Mouse (Mus musculus) right cerebral cortex, postnatal 10 days (tissue): Measurements from ENCODE around the gene Gtpbp10.

Experiments
- DNase-seq, 2 experiments: peaks; one replicate each; pipeline ENCODE4 v3.0.0; 2021; ENCODE audit warnings: low spot score in 2 of 2

Gene Gtpbp10

DNA sequence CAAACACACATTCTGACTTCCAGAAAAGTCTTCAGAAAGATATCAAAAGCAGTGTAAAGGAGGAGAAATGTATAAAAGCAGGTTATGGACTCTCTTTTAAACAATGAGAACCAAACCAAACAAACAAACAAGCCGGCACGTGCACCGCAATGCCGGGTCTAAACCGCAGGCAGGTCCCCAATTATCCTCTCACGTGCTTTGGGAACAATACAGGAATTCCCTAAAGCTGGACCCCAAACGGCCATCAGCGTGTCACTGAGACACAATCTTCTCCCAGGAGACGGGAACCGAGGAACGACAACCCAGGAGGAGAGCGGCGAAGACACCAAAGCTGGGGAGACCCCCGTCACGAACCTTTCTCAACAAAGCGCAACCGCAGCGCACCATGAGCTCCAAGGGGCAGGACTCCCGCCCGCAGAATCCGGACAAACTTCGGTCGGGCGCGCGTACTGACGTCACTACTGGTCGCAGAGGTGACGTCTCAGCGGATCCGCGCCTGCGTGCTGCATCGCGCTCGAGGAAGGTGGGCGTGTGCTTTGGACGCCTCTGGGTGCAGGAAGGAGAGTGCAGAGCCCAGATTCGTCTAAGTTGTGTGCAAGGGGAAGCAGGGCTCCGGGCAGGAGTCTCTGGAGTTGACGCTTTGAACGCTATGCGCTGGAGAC, at the start of gene Gtpbp10:
TSS of gene Gtpbp10 (minus strand) at position 460 of the 662 bp plus-strand sequence.
- peak; percentile 95 to 96 for DNase-seq

DNA sequence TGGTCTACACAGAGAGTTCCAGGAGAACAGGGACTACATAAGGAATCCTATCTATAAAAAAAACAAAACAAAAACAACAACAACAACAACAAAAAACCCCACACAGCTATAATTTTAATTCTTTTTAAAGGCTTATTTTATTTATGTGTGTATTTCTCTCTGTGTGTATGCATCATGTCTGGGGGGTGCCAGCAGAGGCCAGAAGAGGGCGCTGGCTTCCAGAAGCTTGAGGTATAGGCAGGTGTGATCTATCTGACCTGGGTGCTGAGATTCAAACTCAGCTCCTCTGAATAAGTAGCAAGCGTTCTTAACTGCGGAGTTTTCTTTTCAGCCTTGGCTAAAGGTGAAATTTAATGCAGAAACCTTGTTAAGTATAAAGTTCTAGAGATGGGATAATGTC, 28.3 kb upstream of the Gtpbp10 start:
- no peak for DNase-seq

DNA sequence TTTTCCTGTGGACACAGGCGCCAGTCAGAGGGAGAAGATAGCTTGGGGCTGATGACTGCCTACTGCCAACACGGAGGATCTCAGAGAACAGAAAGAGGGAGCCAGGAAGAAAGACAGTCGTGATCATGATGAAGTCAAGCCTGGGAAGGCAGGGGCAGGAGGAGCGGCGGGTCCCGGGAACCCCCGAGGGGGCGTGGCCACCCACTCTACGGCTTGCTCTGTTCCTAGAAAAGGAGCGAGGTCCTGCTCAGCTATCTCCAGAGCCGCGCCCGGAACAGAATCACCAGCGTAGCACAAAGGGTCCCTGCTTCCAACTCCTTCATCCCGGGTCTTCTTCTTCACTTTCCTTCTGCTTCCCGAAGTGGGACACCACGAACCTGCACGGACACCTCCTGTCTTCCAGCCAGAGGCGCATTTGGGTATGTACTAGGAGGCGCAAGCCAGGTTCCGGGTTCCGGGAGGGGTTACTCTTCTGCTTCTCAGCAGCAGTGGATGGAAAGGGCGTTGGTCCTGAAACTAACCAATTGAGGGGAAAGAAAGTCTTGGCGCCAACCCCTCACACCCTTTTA, 14.5 kb upstream of the Gtpbp10 start, which contains the start of gene Gm8773:
TSS of gene Gm8773 (plus strand) at position 51 of the 569 bp plus-strand sequence.
- peak; percentile 30 to 36 for DNase-seq

DNA sequence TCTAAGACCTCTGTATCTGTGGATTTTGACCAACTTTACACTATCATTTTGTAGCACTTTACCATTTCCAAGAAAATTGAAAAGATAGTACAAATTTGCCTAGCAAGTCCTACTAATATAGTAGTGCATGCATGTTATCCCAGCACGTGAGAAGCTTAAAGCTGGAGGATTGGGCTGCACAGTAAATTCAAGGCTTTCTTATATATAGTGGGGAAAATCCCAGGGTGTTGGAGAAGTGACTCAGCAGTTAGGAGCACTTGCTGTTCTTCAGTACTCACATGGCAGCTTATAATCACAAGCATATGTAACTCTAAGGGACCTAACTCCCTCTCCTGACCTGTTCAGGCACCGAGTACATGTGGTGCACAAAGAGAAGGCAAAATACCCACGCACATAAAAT, 3.1 kb upstream of the Gtpbp10 start:
- DNase-seq, result no peak

DNA sequence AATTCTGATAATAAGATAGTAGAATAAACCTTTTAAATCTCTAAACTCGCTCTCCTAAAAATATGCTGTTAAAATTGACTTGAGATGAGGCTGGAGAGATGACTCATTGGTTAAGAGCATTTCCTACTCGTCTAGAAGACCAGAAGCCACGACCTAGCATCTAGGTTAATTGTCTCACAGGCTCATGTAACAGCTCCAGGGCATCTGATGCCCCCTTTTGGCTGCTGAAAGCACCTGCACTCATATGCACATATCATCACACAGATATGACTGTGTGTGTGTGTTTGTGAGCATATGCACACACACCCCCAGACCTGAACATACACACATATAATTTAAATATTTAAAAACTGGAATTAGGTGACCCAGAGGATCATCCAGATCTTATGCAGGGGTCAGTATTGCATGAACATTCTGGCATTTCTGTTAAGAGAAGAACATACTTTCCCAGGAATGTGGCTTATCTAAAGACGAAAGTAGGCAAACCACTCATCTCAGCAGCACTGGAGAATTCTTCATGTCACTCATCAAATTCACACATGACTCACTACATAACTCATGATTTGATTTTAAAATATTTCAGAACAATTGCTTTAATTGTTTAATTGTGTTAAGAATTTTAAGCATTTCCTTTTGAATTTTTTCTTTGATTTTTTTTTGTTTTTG, 1.8 kb upstream of the Gtpbp10 start:
- DNase-seq, result no peak

DNA sequence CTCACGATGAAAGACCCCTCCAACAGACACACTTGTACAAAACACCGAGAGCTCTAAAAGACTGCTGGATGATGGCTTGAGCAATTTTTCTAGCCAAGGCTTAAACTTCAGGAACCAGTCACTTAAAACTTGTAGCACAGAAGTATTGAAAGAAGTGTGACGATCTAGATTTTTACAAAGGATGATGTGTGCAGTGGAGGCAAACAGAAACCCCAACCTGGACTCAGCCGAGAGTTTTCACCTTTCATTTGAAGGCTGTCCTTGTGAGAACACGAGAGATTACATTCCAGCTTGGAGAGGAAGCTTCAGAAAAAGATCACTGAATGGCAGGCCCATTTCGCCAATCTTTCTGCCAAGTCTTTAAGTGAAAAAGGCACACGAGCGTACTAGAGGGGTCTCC, 460 bp upstream of the Gtpbp10 start:
- no peak for DNase-seq

DNA sequence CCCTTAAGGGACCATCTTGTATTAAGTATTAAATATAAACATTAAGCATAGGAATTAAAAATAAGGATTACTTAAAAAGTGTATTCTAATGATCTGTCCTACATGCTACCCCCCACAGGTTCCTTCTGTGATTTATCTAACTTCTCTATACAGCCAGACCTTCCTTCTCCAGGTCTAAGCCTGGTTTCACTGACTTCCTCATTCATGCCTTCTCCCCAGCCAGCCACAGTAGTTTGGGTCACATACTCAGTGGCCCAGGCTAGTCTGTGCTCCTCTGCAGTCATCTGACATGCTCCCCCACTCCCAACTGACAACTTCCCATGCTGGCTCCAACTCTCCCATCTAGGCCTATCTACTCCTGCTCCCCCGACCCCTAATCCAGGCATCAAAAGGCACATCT, 8.2 kb downstream of the Gtpbp10 start:
- DNase-seq, result no peak

DNA sequence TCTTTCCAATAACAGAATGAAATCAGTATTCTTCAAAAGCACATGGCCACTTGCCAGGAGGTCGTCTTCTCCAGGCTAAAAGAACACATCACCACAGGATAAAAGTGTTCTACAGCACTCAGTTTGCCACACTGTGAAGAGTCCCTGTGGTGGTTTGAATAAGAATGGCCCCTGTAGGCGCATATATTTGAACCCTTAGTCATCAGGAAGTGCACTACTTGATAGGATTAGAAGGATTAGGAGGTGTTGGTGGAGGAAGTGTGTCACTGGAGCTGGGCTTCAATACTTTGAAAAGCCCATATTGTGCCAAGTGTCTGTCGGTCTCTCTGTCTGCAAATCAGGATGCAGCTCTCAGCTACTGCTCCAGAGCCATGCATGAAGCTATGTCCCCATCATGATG, 19.0 kb downstream of the Gtpbp10 start:
- DNase-seq, result no peak

DNA sequence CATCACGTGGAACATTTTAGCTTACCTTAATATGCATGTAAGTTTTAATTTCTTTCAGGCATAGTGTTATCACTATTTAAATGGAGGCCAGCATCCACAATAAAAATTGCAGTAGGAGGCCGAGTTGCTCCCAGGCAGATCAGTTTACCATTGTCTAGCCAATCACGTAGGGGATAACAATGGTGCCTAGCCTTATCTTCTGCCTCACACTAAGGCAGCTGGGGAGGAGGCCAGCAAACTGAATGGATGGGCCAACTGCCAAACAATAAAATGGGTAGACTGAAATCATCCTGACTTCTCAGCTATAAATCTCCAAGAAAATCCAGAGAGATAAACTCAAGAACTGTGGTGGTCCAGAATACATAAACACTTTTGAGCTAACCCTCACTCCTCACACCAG, 19.6 kb downstream of the Gtpbp10 start:
- no peak for DNase-seq

DNA sequence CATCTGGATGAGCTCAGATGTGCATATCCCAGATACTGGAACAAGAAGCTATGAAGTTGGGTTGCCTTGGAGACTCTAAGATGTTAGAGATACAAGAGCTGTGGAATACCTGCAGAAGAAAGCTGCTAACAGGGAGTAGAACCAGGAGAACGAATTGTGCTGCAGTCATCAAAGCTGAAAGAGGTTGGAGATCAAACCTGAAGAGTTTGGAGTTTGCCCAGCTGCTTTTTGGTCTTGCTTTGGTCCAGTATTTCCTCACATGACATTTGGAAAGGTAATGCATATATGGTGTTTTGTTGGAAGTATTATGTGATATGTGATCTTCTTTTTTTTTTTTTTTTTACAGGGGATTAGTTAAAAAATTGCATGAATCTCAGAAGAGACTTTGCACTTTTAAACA, 23.2 kb downstream of the Gtpbp10 start:
- no peak for DNase-seq

DNA sequence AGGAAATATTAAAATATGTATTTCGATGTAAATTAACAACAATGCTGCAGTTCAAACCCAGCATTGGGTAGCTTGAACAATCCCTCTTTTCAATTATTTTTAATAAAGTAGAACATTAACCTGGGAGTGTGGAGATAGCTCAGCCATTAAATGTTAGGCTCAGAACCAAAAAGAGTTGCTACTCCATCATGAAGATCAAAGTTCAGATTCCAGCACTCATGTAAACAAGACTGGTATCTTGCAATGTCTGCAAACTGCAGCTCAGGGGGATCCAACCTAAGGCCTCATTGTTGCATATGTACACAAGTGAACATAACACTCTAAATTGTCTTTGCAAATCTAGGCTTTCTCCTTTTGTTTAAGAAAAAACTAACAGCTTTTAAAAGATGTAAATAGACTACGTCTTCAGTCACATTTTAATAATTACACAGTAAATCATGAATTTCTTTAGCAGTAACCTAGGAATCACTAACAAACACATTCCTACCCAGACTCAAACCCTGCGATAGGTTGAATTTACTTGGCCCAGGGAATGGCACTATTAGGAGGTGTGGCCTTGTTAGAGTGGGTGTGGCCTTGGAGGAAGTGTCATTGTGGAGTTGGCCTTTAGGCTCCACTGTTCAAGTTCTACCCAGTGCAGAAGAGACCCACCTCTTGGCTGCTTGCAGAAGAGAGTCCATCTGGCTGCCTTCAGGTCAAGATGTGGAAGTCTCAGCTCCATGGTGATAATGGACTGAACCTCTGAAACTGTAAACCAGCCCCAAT, 25.5 kb downstream of the Gtpbp10 start:
- no peak for DNase-seq

DNA sequence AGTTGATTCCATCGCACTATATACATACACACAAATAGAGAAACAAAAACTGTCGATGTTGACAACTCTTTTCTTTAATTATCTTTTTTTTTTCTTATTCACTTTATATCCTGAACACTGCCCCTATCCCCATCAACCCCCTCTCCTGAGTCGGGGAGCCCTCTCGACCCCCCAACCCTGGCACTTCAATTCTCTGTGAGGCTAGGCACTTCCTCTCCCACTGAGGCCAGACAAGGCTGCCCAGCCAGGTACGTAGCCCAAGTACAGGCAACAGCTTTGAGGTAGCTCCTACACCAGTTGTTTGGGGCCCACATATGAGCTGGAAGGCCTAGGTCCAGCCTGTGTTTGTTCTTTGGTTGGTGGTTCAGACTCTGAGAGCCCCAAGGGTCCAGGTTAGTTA, 43.9 kb downstream of the Gtpbp10 start:
- DNase-seq, result no peak

DNA sequence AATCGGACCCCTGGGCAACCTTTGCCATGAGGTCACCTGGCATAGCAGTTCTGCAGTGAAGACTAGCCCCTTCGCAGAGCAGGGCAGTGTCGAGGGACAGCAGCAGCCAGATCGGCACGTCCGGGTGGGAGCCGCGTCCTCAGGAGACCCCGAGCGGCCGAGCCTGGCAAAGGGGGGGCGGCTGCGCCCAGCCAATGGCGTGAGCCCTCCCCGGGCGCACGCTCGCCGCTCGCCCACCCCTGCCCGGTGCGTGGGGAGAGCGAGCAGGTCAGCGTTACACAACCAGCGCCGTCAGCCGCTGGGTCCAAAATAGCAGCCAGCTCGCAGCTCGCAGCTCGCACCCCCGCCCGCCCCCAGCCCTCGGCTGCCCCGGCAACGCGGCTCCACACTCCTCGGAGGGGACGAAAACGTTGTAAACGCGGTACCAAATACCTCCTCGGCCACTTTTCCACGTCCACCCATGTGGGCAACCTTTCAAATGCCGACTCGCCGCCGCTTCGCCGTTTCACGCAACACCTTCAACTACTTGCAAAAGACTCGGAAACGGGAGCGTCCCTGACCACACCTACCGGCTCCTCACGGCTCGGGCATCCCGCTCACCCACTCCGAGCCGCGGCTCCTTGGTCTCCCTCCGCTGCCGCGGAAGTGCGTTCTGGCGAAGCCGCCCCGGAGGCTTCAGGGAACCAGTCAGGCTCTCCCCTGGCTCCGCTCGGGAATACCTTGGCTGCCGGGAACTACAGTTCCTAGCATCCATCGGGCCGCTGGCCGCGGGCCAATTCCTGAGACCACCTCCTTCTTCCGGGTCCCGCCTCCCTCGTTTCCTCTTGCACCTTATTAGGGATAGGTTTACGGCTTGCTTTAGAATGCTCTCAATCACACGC, 44.9 kb downstream of the Gtpbp10 start, which contains the start of gene Cldn12:
TSS of gene Cldn12 (minus strand) at position 763 of the 881 bp plus-strand sequence.
- peak; percentile 99 for DNase-seq

DNA sequence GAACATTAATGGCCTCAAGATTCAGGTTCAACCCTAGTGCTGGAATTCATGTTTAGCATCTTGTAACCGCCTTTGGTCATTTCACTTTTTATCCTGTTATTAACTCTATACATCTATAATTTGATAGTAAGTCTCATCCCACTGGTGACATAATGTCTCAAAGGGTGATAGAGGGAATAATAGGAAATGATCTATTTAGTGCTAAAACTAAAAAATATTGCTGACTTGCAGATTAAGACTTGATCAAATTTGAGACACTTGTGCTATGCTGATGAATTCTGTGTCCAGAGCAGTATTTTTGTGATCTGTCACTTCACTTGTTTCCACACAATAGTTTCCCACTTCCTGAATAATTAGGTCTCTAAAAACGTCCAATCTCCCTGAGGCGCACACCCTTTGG, 47.9 kb downstream of the Gtpbp10 start:
- DNase-seq, result no peak

DNA sequence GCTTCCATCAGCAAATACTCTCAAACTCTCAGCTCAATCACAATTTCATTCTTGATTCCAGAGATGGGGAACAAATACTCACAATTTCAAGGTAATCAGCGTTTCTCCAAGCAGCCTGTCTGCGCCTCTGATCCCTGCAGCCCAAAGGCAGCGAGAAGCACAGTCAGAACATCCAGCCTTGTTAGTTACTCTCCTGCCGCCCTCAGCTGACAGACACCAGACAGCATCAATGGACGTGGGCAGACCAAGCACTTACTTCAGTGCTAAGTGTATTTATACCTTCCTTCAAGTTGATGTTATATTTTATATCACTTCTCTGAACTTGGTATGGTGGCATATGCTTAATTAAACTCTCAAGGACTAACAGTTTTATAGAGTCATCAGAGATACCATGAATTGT, 48.3 kb downstream of the Gtpbp10 start:
- DNase-seq, result no peak

DNA sequence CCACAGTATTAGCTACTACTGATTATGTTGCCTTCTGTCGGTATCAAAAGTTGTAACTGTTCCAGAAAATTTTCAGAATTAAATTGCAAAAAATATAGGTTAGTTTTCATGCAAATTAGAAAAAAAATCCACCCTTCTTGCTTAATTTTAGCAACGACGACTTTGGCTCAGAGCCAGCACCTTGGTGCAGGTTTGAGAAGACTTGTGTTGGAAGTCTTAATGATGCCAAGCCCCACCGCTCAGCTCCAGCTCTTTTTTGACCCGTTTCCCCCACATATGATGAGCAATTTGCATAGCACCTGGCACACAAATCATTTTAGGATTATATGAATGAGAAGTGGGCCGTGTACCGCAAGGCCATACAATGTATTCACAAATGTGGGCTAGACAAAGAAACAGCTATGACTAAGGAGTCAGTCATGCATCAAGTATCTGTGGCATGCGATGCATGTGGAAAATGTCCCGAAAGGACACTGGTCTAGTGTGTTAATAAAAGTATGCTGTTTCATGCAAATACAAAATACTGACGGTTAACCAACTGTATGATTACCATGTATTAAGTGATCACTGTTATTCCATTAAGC, 48.9 kb downstream of the Gtpbp10 start:
- DNase-seq, result peak; percentile 59 to 65

DNA sequence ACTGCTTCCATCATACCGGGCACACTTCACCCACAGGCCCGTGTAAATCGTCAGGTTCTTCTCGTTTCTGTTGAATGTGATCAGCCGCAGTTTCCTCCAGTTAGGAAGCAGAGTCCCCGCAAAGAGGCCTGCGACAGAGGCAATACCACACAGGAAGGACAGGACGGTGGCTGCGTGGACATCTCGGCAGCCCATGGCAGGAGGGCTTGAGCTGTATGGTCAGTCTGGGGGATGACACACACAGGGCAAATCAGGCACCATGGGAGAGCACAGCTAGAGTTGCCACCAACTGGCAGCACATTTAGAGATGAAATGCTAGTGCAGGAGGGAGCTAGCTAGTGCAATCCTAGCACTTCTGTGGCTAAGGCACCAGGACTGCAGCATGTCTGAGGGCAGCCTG, 51.1 kb downstream of the Gtpbp10 start:
- no peak for DNase-seq

DNA sequence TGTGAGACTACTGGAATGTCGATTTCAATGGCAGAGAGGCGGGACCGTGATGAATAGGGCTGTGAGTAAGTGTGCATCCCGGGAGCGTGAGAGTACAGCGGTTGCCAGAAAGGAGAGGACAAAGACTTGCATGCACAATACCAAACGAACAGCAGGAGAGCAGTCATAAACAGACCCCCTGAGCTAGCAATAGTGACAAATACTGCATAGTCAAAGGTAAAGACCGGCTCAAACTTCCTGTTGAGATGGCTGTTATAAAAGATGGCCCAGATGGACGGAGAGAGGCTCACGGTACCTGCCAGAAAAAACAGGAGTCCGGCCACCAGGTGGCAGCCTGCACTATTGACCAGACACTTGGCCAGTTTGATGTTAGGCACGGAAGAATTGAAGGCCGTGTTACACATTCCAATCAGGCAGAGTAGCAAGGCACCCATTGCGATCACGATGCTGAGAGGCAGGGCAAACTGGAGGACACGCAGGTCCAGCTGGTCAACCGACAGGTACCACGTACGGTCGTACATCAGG, 51.6 kb downstream of the Gtpbp10 start:
- DNase-seq, result peak; percentile 67 to 70

DNA sequence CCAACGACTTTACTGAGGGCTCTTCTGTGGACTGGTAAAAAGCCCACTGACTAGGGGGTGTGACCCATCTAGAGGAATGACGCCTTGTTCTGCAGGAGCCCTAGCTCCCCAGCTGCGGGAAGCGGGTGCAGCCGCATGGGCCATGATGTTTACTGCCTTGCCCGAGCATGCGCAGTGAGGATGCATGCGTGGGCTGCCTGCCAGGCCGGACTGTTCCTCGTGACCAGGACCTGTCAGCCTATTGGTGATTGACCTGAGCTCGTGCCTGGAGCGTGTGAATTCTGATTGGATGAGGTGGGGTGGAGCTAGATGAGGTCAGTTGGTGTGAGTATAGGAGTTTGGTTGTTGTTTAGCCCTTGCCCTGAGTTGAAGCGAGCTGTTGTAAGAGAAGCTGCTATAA, 54.9 kb downstream of the Gtpbp10 start:
- no peak for DNase-seq

DNA sequence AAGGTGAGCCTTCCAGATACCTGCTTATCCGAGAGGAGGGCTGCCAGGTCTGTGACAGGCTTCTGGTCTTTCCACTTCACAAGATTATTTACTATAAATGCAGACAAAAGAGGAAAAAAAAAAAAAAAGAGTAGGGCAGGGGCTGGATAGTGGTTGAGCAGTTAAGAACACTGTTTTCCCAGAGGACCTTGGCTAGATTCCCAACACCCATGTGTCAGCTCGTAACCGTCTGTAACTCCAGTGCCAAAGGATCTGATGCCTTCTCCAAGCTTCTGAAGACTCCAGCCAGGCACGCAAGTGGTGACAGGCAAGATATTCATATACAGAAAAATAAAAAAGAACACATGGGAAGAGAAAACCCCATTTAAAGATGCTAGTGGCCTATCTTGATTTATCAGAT, 56.0 kb downstream of the Gtpbp10 start:
- no peak for DNase-seq

DNA sequence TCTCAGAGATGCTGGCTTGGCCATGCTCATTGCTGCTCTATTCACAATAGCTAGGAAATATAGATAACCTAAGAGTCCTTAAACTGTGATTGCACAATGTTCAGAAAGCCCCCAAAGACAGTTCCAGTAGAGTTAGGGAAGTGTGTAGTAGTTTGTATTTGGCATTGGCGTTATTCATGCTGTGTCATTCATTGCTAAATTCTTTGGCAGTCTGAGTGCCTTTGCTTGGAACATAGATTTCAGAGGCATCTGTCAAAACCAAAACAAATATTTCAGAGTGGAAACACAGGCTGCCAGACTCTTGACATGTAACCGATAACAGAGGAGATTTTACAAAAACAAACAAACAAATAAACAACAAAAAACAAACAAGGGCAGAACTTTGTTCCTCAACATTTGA, 57.8 kb downstream of the Gtpbp10 start:
- DNase-seq, result no peak
